Mouse (Mus musculus) limb, embryonic 11.5 days (tissue): ENCODE measurements around the gene Ddx10. TPM values are rescaled to one million over a fixed set of nuclear protein-coding genes. Genes with fewer than 3 reads are reported as not detected.

Experiments
- ATAC-seq: fragments of 200-750 bp; cut with Nextera tagmentation; 2 replicates; pipeline ENCODE4 v1.8.0; 2017; ENCODE audit warnings: low read depth; ENCODE audit not compliant: insufficient number of reproducible peaks, low FRiP score, low TSS enrichment
- DNase-seq: peaks from one replicate; pipeline ENCODE4 v3.0.0-alpha.2; 2015; ENCODE audit warnings: low spot score
- H3K27ac ChIP-seq: fragments of 300-500 bp; sonication (generic); replicated peaks from 2 replicates; pipeline ENCODE4 v1.5.1; 2014; ENCODE audit warnings: low read depth, mild to moderate bottlenecking, low read length
- H3K27me3 ChIP-seq: fragments of 300-500 bp; sonication (generic); 2 replicates; pipeline ENCODE4 v1.6.1; 2014; ENCODE audit warnings: mild to moderate bottlenecking, low read length, mixed read lengths; ENCODE audit not compliant: control insufficient read depth, insufficient read depth
- H3K36me3 ChIP-seq: fragments of 300-500 bp; sonication (generic); 2 replicates; pipeline ENCODE4 v1.6.1; 2014; ENCODE audit warnings: mild to moderate bottlenecking, low read length, moderate library complexity, mixed read lengths; ENCODE audit not compliant: control insufficient read depth, insufficient read depth
- H3K4me1 ChIP-seq: fragments of 300-500 bp; sonication (generic); 2 replicates; pipeline ENCODE4 v1.6.1; 2014; ENCODE audit warnings: low read length, mixed read lengths; ENCODE audit not compliant: control insufficient read depth, insufficient read depth
- H3K4me2 ChIP-seq: fragments of 300-500 bp; sonication (generic); 2 replicates; pipeline ENCODE4 v1.6.1; 2014; ENCODE audit warnings: low read depth, mild to moderate bottlenecking, moderate library complexity; ENCODE audit not compliant: severe bottlenecking
- H3K4me3 ChIP-seq: fragments of 300-500 bp; sonication (generic); 2 replicates; pipeline ENCODE4 v1.5.1; 2014; ENCODE audit warnings: low read depth, low read length
- H3K9ac ChIP-seq: fragments of 300-500 bp; sonication (generic); 2 replicates; pipeline ENCODE4 v1.6.1; 2014; ENCODE audit warnings: mild to moderate bottlenecking, low read length
- H3K9me3 ChIP-seq: fragments of 300-500 bp; sonication (generic); 2 replicates; pipeline ENCODE4 v1.6.1; 2016; ENCODE audit warnings: low read length; ENCODE audit not compliant: control insufficient read depth
- WGBS: fragments of 180-500 bp; shearing (Covaris S2); extraction: QIAGEN DNeasy Blood & Tissue Kit; methylation state at CpG from one replicate; pipeline ENCODE4 v1.1.7; 2014; 5-methylcytosine and 5-hydroxymethylcytosine counted together
- polyA plus RNA-seq: library from polyadenylated mRNA; unstranded; fragments of >200 nt; fragmentation: Nextera tagmentation; extraction: Ambion mirVana; gene quantifications from 2 replicates; pipeline ENCODE4 v1.2.1, GENCODE M21; 2014

Ddx10 gene
- polyA plus RNA-seq, 1 experiment from 2014 or later = 34.0 TPM

GRCm38 (mm10) chr9:53256690-53257305 is 8.9 kb upstream of the Ddx10 start:
- Histone ChIP-seq H3K9ac (no peak overlapping the region), H3K4me2 (no peak overlapping the region), H3K4me1 (peaks cover 7% of the 10 kb centered on the region), H3K27ac (no peak overlapping the region), H3K9me3 (no peaks in the 10 kb centered on the region), H3K27me3 (no peaks in the 10 kb centered on the region), H3K36me3 (no peaks in the 10 kb centered on the region), H3K4me3 (no peak overlapping the region)
- DNase-seq (no peak), ATAC-seq (no peak)
- WGBS = 73% methylated on average over 4 of the region's 4 CpGs

DNA sequence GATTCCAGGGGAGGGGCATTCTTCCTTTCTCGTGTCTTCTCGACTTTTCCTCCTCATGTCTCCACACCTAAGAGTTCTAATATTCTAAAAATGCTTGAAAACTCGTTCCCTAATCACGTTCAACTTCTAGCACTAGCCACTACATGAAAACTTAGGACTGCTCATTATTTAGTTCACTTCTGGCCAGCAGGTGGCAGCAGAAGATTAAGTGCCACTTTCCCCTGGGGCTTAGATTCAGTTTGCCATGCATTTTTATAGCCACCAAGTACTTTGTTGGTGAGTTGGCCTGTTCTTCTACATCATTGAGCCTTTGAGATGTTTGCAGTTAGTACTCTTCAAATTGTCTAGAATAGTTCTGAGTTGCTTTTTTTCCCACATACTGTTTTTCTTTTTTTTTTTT is 6.5 kb upstream of the Ddx10 start:
- Histone ChIP-seq H3K36me3 (no peaks in the 10 kb centered on the region), H3K27ac (no peak overlapping the region), H3K27me3 (no peaks in the 10 kb centered on the region), H3K4me2 (no peak overlapping the region), H3K9ac (no peak overlapping the region), H3K4me1 (peaks cover 7% of the 10 kb centered on the region), H3K4me3 (no peak overlapping the region), H3K9me3 (no peaks in the 10 kb centered on the region)
- DNase-seq (peak; percentile 82), ATAC-seq (no peak)
- whole genome bisulfite sequencing = 11% methylated on average over 4 of the region's 4 CpGs

DNA sequence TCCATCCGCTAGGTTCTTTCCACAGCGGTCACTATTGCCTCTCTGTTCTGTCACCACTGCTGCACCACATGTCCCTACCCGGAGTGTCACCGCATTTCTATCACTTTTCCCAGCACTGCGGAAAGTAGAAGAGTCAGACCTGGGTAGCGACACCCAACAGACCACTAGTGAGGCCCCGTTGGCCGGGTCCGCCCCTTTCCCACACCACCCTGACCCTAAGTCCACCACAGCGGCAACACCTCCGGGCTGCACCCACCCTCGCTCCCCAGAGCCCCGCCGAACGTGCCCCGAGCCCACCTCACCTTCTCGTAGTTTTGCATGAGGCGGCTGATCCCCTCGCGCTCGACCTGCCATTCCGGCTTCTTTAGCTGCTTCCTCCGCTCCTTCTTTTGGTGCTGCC is 337 bp downstream of the Ddx10 start:
- peak overlapping the region; percentile 63 for H3K9ac ChIP-seq
- H3K4me1 ChIP-seq = 0 out of 2 replicates have a peak, but pooled peaks cover 3% of the 10 kb centered on the region
- no peaks in the 10 kb centered on the region for H3K27me3 ChIP-seq
- WGBS = 2% methylated on average over 23 of the region's 23 CpGs
- H3K4me3 ChIP-seq = peak overlapping the region; percentile 79
- H3K27ac ChIP-seq = no peak overlapping the region
- H3K4me2 ChIP-seq = peak overlapping the region; percentile 88
- H3K9me3 ChIP-seq = no peaks in the 10 kb centered on the region
- DNase-seq (no peak), ATAC-seq (peak; percentile 20)
- no peaks in the 10 kb centered on the region for H3K36me3 ChIP-seq

DNA sequence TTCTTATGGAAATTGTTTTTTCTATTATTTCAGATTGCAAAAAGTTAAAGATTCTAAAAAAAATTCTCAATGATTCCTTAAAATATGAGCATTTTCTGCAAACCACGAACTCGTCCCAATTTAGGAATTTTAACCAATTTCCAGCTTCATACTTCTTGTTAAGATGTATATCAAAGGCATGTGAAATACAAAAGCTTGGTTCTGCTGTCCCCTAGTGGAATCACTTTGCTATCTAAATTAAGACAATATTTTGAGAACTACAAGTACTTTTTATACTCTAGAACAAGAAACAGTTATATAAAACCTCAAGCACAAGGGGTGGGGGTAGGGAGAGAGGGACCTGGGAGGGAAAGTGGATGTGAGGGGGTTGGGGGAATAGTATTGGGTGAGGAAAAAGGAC is 29.7 kb downstream of the Ddx10 start:
- no peaks in the 10 kb centered on the region for H3K4me1 ChIP-seq
- H3K4me2 ChIP-seq = no peak overlapping the region
- no peaks in the 10 kb centered on the region for H3K9me3 ChIP-seq
- DNase-seq (no peak), ATAC-seq (no peak)
- H3K4me3 ChIP-seq = no peak overlapping the region
- H3K9ac ChIP-seq = no peak overlapping the region
- 83% methylated on average over 2 of the region's 2 CpGs for WGBS
- H3K27me3 ChIP-seq = no peaks in the 10 kb centered on the region
- no peaks in the 10 kb centered on the region for H3K36me3 ChIP-seq
- H3K27ac ChIP-seq = no peak overlapping the region

- Histone ChIP-seq H3K27ac (no peak overlapping the region), H3K9me3 (no peaks in the 10 kb centered on the region), H3K27me3 (no peaks in the 10 kb centered on the region), H3K4me1 (no peaks in the 10 kb centered on the region), H3K9ac (no peak overlapping the region), H3K4me2 (no peak overlapping the region), H3K4me3 (no peak overlapping the region), H3K36me3 (peaks cover 3% of the 10 kb centered on the region; the same call in 1 of the 2 replicates)
- 60% methylated on average over 4 of the region's 4 CpGs for WGBS
- DNase-seq (no peak), ATAC-seq (no peak)
Measured at GRCm38 (mm10) chr9:53208283-53208682, 39.6 kb downstream of the Ddx10 start.

- Histone ChIP-seq H3K4me1 (0 out of 2 replicates have a peak, but pooled peaks cover 2% of the 10 kb centered on the region), H3K4me3 (no peak overlapping the region), H3K9ac (no peak overlapping the region), H3K9me3 (no peaks in the 10 kb centered on the region), H3K4me2 (no peak overlapping the region), H3K27ac (no peak overlapping the region), H3K36me3 (no peaks in the 10 kb centered on the region), H3K27me3 (no peaks in the 10 kb centered on the region)
- no peak for DNase-seq
- WGBS = 73% methylated on average over 2 of the region's 2 CpGs
- no peak for ATAC-seq
Measured at GRCm38 (mm10) chr9:53174590-53174989, 73.3 kb downstream of the Ddx10 start.

DNA sequence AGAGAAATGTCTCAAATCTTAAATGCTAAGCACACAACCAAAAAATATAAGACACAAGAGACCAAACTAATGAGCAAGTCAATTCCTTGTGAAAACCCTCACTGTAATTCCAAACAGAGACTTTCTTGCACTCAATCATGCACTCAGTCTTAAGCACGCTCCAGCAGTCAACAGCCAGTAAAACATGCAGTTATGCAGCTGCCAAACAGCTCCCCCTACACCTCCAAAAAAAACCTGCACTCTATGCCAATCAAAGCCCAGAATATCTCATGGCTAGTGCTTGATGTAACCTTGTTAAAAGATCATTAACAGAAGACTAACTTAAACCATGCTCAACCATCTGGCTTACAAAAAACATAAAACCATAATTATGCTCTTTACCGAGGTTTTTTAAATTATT is 74.6 kb downstream of the Ddx10 start:
- peak; percentile 45 for DNase-seq
- WGBS = 47% methylated on average over 2 of the region's 2 CpGs
- Histone ChIP-seq H3K36me3 (no peaks in the 10 kb centered on the region), H3K27ac (no peak overlapping the region), H3K4me2 (no peak overlapping the region), H3K9me3 (no peaks in the 10 kb centered on the region), H3K4me1 (no peaks in the 10 kb centered on the region), H3K4me3 (no peak overlapping the region), H3K9ac (no peak overlapping the region), H3K27me3 (no peaks in the 10 kb centered on the region)
- ATAC-seq = no peak

GRCm38 (mm10) chr9:53144266-53144665 is 103.6 kb downstream of the Ddx10 start:
- WGBS = 44% methylated on average over 4 of the region's 4 CpGs
- no peak overlapping the region for H3K9ac ChIP-seq
- no peaks in the 10 kb centered on the region for H3K4me1 ChIP-seq
- H3K9me3 ChIP-seq = no peaks in the 10 kb centered on the region
- DNase-seq (peak; percentile 62), ATAC-seq (no peak)
- H3K4me3 ChIP-seq = no peak overlapping the region
- no peak overlapping the region for H3K27ac ChIP-seq
- no peak overlapping the region for H3K4me2 ChIP-seq
- no peaks in the 10 kb centered on the region for H3K27me3 ChIP-seq
- no peaks in the 10 kb centered on the region for H3K36me3 ChIP-seq

GRCm38 (mm10) chr9:53143508-53143907 is 104.3 kb downstream of the Ddx10 start:
- H3K27me3 ChIP-seq = no peaks in the 10 kb centered on the region
- H3K4me3 ChIP-seq = no peak overlapping the region
- H3K9ac ChIP-seq = no peak overlapping the region
- ATAC-seq = no peak
- WGBS = 94% methylated on average over 2 of the region's 2 CpGs
- no peaks in the 10 kb centered on the region for H3K36me3 ChIP-seq
- no peak overlapping the region for H3K27ac ChIP-seq
- H3K4me2 ChIP-seq = no peak overlapping the region
- no peaks in the 10 kb centered on the region for H3K9me3 ChIP-seq
- H3K4me1 ChIP-seq = no peaks in the 10 kb centered on the region
- DNase-seq = no peak
